Mouse (Mus musculus): Measurements from ENCODE around the gene Aunip. TPM values are rescaled to one million over a fixed set of nuclear protein-coding genes. Genes with fewer than 3 reads are reported as not detected.

Aunip gene
- polyA plus RNA-seq, 1 experiment from 2014 or later: 15.9 TPM

DNA sequence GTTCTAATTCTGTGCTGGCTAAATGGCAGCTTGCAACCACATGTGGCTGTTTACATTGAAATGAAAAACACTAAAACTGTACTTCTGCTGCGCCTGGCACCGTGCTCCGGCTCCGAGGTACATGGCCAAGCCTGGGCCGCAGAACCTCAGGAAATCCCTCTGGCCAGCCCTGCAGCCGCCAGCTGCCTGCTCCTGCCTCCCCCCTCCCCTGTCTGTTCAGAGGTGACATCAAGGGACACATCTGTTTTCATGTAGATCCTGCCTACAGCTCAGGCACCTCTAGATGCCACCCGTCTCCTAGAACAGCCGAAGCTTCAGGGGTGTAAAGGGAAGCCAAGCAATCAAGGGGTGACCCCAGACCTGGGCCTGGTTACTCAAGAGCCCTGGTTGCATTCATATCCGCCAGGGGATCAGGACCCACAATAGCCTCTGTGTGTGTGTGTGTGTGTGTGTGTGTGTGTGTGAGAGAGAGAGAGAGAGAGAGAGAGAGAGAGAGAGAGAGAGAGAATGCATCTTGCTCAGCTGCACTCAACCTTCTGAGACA, 47.8 kb downstream of the Aunip start:
- Histone ChIP-seq H3K9ac (ENCODE audit: low read depth, low read length) (no peak overlapping the region), H3K36me3 (ENCODE audit: control insufficient read depth, insufficient read depth, low read length) (no peaks in the 10 kb centered on the region; the same call in 1 of the 2 replicates), H3K9me3 (ENCODE audit: control insufficient read depth, low read length) (no peaks in the 10 kb centered on the region), H3K27me3 (replicated peaks; ENCODE audit: control insufficient read depth, insufficient read depth, low read length) (no peaks in the 10 kb centered on the region), H3K4me3 (ENCODE audit: low read depth, low read length) (no peak overlapping the region), H3K27ac (ENCODE audit: low read depth, low read length) (no peak overlapping the region), H3K4me1 (replicated peaks; ENCODE audit: control insufficient read depth, insufficient read depth, low read length) (peaks cover 9% of the 10 kb centered on the region), H3K4me2 (no peak overlapping the region)
- ATAC-seq (replicated peaks; ENCODE audit: low FRiP score): no peak
- no peak for DNase-seq (ENCODE audit: low spot score)
- 61% methylated on average over 9 of the region's 9 CpGs for WGBS

GRCm38 (mm10) chr4:134559154-134559553, 48.4 kb downstream of the Aunip start:
- H3K9ac ChIP-seq (ENCODE audit: low read depth, low read length): no peak overlapping the region
- no peak overlapping the region for H3K4me3 ChIP-seq (ENCODE audit: low read depth, low read length)
- no peak overlapping the region for H3K4me2 ChIP-seq
- H3K9me3 ChIP-seq (ENCODE audit: control insufficient read depth, low read length): no peaks in the 10 kb centered on the region
- H3K4me1 ChIP-seq (replicated peaks; ENCODE audit: control insufficient read depth, insufficient read depth, low read length): peaks cover 12% of the 10 kb centered on the region
- ATAC-seq (replicated peaks; ENCODE audit: low FRiP score) (no peak), DNase-seq (ENCODE audit: low spot score) (no peak)
- H3K27ac ChIP-seq (ENCODE audit: low read depth, low read length): no peak overlapping the region
- no peaks in the 10 kb centered on the region for H3K27me3 ChIP-seq (replicated peaks; ENCODE audit: control insufficient read depth, insufficient read depth, low read length)
- WGBS: 65% methylated on average over 7 of the region's 7 CpGs
- peaks cover 2% of the 10 kb centered on the region; the same call in 1 of the 2 replicates for H3K36me3 ChIP-seq (ENCODE audit: control insufficient read depth, insufficient read depth, low read length)

DNA sequence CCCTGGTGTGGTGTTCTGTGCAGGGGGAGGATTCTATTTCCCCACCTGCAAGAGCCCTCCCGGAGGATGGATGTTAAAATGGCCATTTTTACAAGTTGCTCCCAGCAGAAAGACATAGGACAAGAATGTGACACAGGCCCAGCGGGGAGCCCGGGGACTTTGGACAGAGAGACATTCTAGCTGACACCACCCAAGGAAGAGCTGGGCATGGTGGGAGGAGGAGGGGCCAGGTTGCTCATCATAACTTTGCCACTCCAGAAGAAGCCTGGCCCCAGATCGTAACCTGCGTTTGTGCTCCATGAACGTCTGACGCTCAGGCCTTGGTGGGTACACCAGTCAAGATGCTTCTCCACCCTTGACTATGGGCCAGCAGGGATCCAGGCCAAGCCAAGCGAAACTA, 49.9 kb downstream of the Aunip start:
- Histone ChIP-seq H3K4me2 (no peak overlapping the region), H3K36me3 (ENCODE audit: control insufficient read depth, insufficient read depth, low read length) (peaks cover 9% of the 10 kb centered on the region), H3K4me1 (replicated peaks; ENCODE audit: control insufficient read depth, insufficient read depth, low read length) (peaks cover 14% of the 10 kb centered on the region), H3K9me3 (ENCODE audit: control insufficient read depth, low read length) (no peaks in the 10 kb centered on the region), H3K9ac (ENCODE audit: low read depth, low read length) (no peak overlapping the region), H3K4me3 (ENCODE audit: low read depth, low read length) (no peak overlapping the region), H3K27ac (ENCODE audit: low read depth, low read length) (no peak overlapping the region), H3K27me3 (replicated peaks; ENCODE audit: control insufficient read depth, insufficient read depth, low read length) (no peaks in the 10 kb centered on the region)
- WGBS: 89% methylated on average over 8 of the region's 8 CpGs
- DNase-seq (ENCODE audit: low spot score): no peak
- ATAC-seq (replicated peaks; ENCODE audit: low FRiP score): no peak

GRCm38 (mm10) chr4:134562014-134562413, 51.2 kb downstream of the Aunip start:
- Histone ChIP-seq H3K9ac (ENCODE audit: low read depth, low read length) (no peak overlapping the region), H3K36me3 (ENCODE audit: control insufficient read depth, insufficient read depth, low read length) (peaks cover 13% of the 10 kb centered on the region), H3K27ac (ENCODE audit: low read depth, low read length) (no peak overlapping the region), H3K27me3 (replicated peaks; ENCODE audit: control insufficient read depth, insufficient read depth, low read length) (no peaks in the 10 kb centered on the region), H3K9me3 (ENCODE audit: control insufficient read depth, low read length) (no peaks in the 10 kb centered on the region), H3K4me2 (no peak overlapping the region), H3K4me3 (ENCODE audit: low read depth, low read length) (no peak overlapping the region), H3K4me1 (replicated peaks; ENCODE audit: control insufficient read depth, insufficient read depth, low read length) (peaks cover 14% of the 10 kb centered on the region)
- ATAC-seq (replicated peaks; ENCODE audit: low FRiP score) (no peak), DNase-seq (ENCODE audit: low spot score) (no peak)
- 74% methylated on average over 2 of the region's 2 CpGs for WGBS

GRCm38 (mm10) chr4:134563624-134564023, 52.8 kb downstream of the Aunip start:
- no peak for DNase-seq (ENCODE audit: low spot score)
- no peak overlapping the region for H3K9ac ChIP-seq (ENCODE audit: low read depth, low read length)
- ATAC-seq (replicated peaks; ENCODE audit: low FRiP score): peak; percentile 72
- no peak overlapping the region for H3K27ac ChIP-seq (ENCODE audit: low read depth, low read length)
- H3K9me3 ChIP-seq (ENCODE audit: control insufficient read depth, low read length): no peaks in the 10 kb centered on the region
- no peaks in the 10 kb centered on the region for H3K27me3 ChIP-seq (replicated peaks; ENCODE audit: control insufficient read depth, insufficient read depth, low read length)
- peaks cover 8% of the 10 kb centered on the region; the same call in 1 of the 2 replicates for H3K4me1 ChIP-seq (replicated peaks; ENCODE audit: control insufficient read depth, insufficient read depth, low read length)
- H3K36me3 ChIP-seq (ENCODE audit: control insufficient read depth, insufficient read depth, low read length): peaks cover 13% of the 10 kb centered on the region
- 55% methylated on average over 16 of the region's 16 CpGs for WGBS
- no peak overlapping the region for H3K4me3 ChIP-seq (ENCODE audit: low read depth, low read length)
- no peak overlapping the region for H3K4me2 ChIP-seq

DNA sequence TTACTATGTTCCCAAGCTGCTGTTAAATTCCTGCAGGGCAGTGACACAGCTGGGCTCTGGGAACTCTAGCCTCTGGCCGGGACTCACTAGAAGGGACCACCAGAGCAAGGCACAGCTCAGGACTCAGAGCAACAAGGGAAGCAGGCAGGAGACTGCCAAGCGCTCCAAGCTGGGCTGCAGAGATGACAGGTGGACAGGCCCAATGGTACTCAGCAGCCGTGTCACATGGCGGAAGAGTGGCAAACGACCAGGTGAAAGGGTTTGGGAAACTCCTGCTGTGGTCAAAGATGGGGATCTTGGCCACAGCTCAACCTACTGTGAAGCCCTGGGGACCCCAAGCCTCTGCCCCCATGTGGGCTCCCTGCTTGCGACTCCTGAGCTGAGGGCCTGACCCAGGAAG, 53.3 kb downstream of the Aunip start:
- H3K9me3 ChIP-seq (ENCODE audit: control insufficient read depth, low read length): no peaks in the 10 kb centered on the region
- no peak overlapping the region for H3K4me2 ChIP-seq
- H3K4me3 ChIP-seq (ENCODE audit: low read depth, low read length): no peak overlapping the region
- no peak overlapping the region for H3K27ac ChIP-seq (ENCODE audit: low read depth, low read length)
- peaks cover 13% of the 10 kb centered on the region for H3K36me3 ChIP-seq (ENCODE audit: control insufficient read depth, insufficient read depth, low read length)
- WGBS: 82% methylated on average over 6 of the region's 6 CpGs
- no peak for ATAC-seq (replicated peaks; ENCODE audit: low FRiP score)
- no peaks in the 10 kb centered on the region for H3K27me3 ChIP-seq (replicated peaks; ENCODE audit: control insufficient read depth, insufficient read depth, low read length)
- no peak overlapping the region for H3K9ac ChIP-seq (ENCODE audit: low read depth, low read length)
- H3K4me1 ChIP-seq (replicated peaks; ENCODE audit: control insufficient read depth, insufficient read depth, low read length): peaks cover 8% of the 10 kb centered on the region; the same call in 1 of the 2 replicates
- DNase-seq (ENCODE audit: low spot score): no peak

- Histone ChIP-seq H3K4me2 (no peak overlapping the region), H3K27me3 (replicated peaks; ENCODE audit: control insufficient read depth, insufficient read depth, low read length) (no peaks in the 10 kb centered on the region), H3K9me3 (ENCODE audit: control insufficient read depth, low read length) (no peaks in the 10 kb centered on the region), H3K4me3 (ENCODE audit: low read depth, low read length) (no peak overlapping the region), H3K27ac (ENCODE audit: low read depth, low read length) (no peak overlapping the region), H3K36me3 (ENCODE audit: control insufficient read depth, insufficient read depth, low read length) (peaks cover 13% of the 10 kb centered on the region), H3K9ac (ENCODE audit: low read depth, low read length) (no peak overlapping the region), H3K4me1 (replicated peaks; ENCODE audit: control insufficient read depth, insufficient read depth, low read length) (peaks cover 8% of the 10 kb centered on the region; the same call in 1 of the 2 replicates)
- no peak for DNase-seq (ENCODE audit: low spot score)
- WGBS: 55% methylated on average over 19 of the region's 19 CpGs
- ATAC-seq (replicated peaks; ENCODE audit: low FRiP score): no peak
Measured at GRCm38 (mm10) chr4:134567377-134568226, 56.8 kb downstream of the Aunip start.

GRCm38 (mm10) chr4:134569205-134569604, 58.4 kb downstream of the Aunip start:
- no peak overlapping the region for H3K9ac ChIP-seq (ENCODE audit: low read depth, low read length)
- DNase-seq (ENCODE audit: low spot score) (no peak), ATAC-seq (replicated peaks; ENCODE audit: low FRiP score) (no peak)
- WGBS: 74% methylated on average over 6 of the region's 6 CpGs
- H3K4me3 ChIP-seq (ENCODE audit: low read depth, low read length): no peak overlapping the region
- no peaks in the 10 kb centered on the region for H3K9me3 ChIP-seq (ENCODE audit: control insufficient read depth, low read length)
- no peaks in the 10 kb centered on the region for H3K27me3 ChIP-seq (replicated peaks; ENCODE audit: control insufficient read depth, insufficient read depth, low read length)
- no peak overlapping the region for H3K27ac ChIP-seq (ENCODE audit: low read depth, low read length)
- peaks cover 11% of the 10 kb centered on the region for H3K36me3 ChIP-seq (ENCODE audit: control insufficient read depth, insufficient read depth, low read length)
- peaks cover 2% of the 10 kb centered on the region; the same call in 1 of the 2 replicates for H3K4me1 ChIP-seq (replicated peaks; ENCODE audit: control insufficient read depth, insufficient read depth, low read length)
- no peak overlapping the region for H3K4me2 ChIP-seq

DNA sequence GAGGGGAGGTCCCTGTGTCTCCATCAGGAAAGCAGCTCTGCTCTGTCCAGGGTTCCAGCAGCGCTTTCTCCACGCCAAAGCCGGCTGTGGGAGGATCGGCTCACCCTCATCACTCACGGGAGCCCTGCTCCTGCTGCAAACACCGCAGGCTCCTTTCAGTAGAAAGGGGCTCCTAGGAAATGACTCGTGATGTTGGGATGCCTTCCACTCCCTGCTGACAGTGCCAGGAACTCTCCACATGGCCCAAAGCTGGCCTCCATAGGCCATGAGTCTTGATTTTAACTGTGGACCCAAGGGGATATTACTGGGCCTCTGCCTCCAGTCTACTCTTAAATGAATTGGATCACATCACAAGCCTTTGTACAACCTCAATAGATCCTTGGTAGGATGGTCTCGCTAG, 59.0 kb downstream of the Aunip start:
- 69% methylated on average over 8 of the region's 8 CpGs for WGBS
- H3K4me1 ChIP-seq (replicated peaks; ENCODE audit: control insufficient read depth, insufficient read depth, low read length): no peaks in the 10 kb centered on the region
- H3K4me3 ChIP-seq (ENCODE audit: low read depth, low read length): no peak overlapping the region
- DNase-seq (ENCODE audit: low spot score) (no peak), ATAC-seq (replicated peaks; ENCODE audit: low FRiP score) (no peak)
- no peaks in the 10 kb centered on the region for H3K9me3 ChIP-seq (ENCODE audit: control insufficient read depth, low read length)
- H3K4me2 ChIP-seq: no peak overlapping the region
- H3K27me3 ChIP-seq (replicated peaks; ENCODE audit: control insufficient read depth, insufficient read depth, low read length): no peaks in the 10 kb centered on the region
- no peak overlapping the region for H3K9ac ChIP-seq (ENCODE audit: low read depth, low read length)
- H3K36me3 ChIP-seq (ENCODE audit: control insufficient read depth, insufficient read depth, low read length): peaks cover 10% of the 10 kb centered on the region
- no peak overlapping the region for H3K27ac ChIP-seq (ENCODE audit: low read depth, low read length)
